Mouse (Mus musculus) forebrain, embryonic 14.5 days (tissue): ENCODE measurements around the gene Aqp12. TPM values are rescaled to one million over a fixed set of nuclear protein-coding genes. Genes with fewer than 3 reads are reported as not detected.
A peak's percentile ranks its signal among the peaks of the same experiment; 100 is the strongest.

Experiments used
- ATAC-seq: fragments of 200-750 bp; cut with Nextera tagmentation; 2 replicates; pipeline ENCODE4 v1.8.0; 2017; ENCODE audit warnings: mild to moderate bottlenecking, moderate library complexity
- DNase-seq: peaks from one replicate; pipeline ENCODE4 v3.0.0-alpha.2; 2015; ENCODE audit warnings: low spot score
- H3K27ac ChIP-seq: fragments of 300-500 bp; sonication (generic); 2 replicates; pipeline ENCODE4 v1.5.1; 2014; ENCODE audit warnings: low read depth, mild to moderate bottlenecking, control low read depth, low read length, moderate library complexity
- H3K27me3 ChIP-seq: fragments of 300-500 bp; sonication (generic); replicated peaks from 2 replicates; pipeline ENCODE4 v1.6.1; 2014; ENCODE audit warnings: low read length, control low read depth, mixed read lengths; ENCODE audit not compliant: control insufficient read depth, insufficient read depth
- H3K36me3 ChIP-seq: fragments of 300-500 bp; sonication (generic); 2 replicates; pipeline ENCODE4 v1.6.1; 2014; ENCODE audit warnings: low read length, control low read depth; ENCODE audit not compliant: control insufficient read depth, insufficient read depth
- H3K4me1 ChIP-seq: fragments of 300-500 bp; sonication (generic); 2 replicates; pipeline ENCODE4 v1.6.1; 2014; ENCODE audit warnings: antibody characterized with exemption, low read length, control low read depth; ENCODE audit not compliant: control insufficient read depth, insufficient read depth
- H3K4me2 ChIP-seq: fragments of 300-500 bp; sonication (generic); 2 replicates; pipeline ENCODE4 v1.6.1; 2014; ENCODE audit warnings: mild to moderate bottlenecking, control low read depth, low read length
- H3K4me3 ChIP-seq: fragments of 300-500 bp; sonication (generic); 2 replicates; pipeline ENCODE4 v1.5.1; 2014; ENCODE audit warnings: low read depth, low read length, control low read depth
- H3K9ac ChIP-seq: fragments of 300-500 bp; sonication (generic); 2 replicates; pipeline ENCODE4 v1.6.1; 2014; ENCODE audit warnings: mild to moderate bottlenecking, low read length, control low read depth, moderate library complexity
- H3K9me3 ChIP-seq: fragments of 300-500 bp; sonication (generic); replicated peaks from 2 replicates; pipeline ENCODE4 v1.6.1; 2016; ENCODE audit warnings: low read length, control low read depth, mixed read lengths; ENCODE audit not compliant: control insufficient read depth
- WGBS: fragments of 180-500 bp; shearing (Covaris S2); extraction: QIAGEN DNeasy Blood & Tissue Kit; methylation state at CpG from one replicate; pipeline ENCODE4 v1.1.7; 2014; 5-methylcytosine and 5-hydroxymethylcytosine counted together
- polyA plus RNA-seq: library from polyadenylated mRNA; unstranded; fragments of >200 nt; fragmentation: Nextera tagmentation; extraction: Ambion mirVana; gene quantifications from 2 replicates; pipeline ENCODE4 v1.2.1, GENCODE M21; 2014

Gene Aqp12
- polyA plus RNA-seq, 1 experiment from 2014 or later = not detected

DNA sequence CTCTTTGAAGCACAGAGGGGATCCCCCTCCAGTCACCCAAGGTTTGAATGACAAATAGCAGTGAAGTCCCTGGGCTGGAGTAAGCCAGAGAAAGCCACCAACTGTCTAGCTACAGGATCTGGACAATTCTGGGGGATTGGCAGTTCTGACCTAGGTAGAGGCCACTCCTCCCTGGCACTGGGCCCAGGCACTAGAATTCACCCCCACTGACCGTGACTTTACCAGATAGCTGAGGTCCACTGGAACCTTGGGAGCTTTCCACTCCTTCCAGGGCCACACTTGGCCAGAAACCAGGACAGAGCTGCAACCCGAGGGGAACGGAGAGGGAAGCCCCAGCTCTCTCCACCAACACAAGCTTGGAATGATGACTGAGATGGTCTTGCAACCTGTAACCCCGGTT, 3.1 kb downstream of the Aqp12 start:
- H3K9me3 ChIP-seq = no peaks in the 10 kb centered on the region
- no peak overlapping the region for H3K4me2 ChIP-seq
- no peak overlapping the region for H3K4me3 ChIP-seq
- ATAC-seq (no peak), DNase-seq (no peak)
- H3K27me3 ChIP-seq = no peaks in the 10 kb centered on the region
- H3K27ac ChIP-seq = no peak overlapping the region
- H3K36me3 ChIP-seq = no peaks in the 10 kb centered on the region
- no peak overlapping the region for H3K9ac ChIP-seq
- no peaks in the 10 kb centered on the region for H3K4me1 ChIP-seq
- WGBS = 71% methylated on average over 4 of the region's 4 CpGs

DNA sequence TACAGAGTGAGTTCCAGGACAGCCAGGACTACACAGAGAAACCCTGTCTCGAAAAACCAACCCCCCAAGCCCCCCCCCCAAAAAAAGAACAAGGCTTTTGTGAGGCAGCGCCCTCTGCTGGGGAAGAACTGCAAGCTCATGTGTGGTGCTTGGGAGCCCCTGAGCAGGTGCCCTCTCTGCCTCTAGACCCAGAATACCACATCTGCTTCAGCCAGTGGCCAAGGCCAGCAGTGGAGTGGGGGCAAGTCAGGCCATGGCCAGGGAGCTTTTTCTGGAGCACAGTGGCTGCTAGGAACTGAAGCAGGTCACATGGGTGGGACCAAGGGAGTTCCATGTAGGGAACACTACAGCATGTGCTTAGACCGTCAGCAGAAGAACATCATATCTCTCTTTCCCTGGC, 4.6 kb downstream of the Aqp12 start:
- no peak overlapping the region for H3K27ac ChIP-seq
- ATAC-seq = no peak
- no peaks in the 10 kb centered on the region for H3K4me1 ChIP-seq
- no peak overlapping the region for H3K4me2 ChIP-seq
- 39% methylated on average over 3 of the region's 3 CpGs for WGBS
- H3K27me3 ChIP-seq = no peaks in the 10 kb centered on the region
- peak; percentile 33 for DNase-seq
- no peaks in the 10 kb centered on the region for H3K9me3 ChIP-seq
- peaks cover 3% of the 10 kb centered on the region; the same call in 1 of the 2 replicates for H3K36me3 ChIP-seq
- H3K4me3 ChIP-seq = no peak overlapping the region
- no peak overlapping the region for H3K9ac ChIP-seq

DNA sequence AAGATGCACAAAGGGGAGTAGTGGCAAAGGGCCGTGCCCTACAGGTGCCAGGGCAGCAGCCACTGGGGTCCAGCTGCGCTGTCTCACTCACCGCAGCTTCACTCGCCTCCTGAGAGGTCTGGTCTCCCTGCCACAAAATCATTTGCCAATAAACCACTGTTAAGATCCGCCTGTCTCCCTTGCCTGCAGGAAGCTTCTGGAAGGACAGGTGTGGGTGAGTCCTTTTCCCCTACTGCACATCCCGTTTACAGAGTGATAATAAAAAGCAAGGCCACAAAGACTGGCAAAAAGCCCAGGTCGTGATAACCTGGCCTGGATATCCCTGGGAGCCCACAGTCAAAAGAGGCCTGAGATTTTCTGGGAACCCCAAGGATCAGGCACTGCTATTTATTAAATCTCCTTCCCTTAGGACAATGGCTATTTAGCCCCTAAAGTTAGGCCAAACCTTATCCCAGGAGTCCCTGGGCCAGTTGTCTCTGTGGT, 6.0 kb downstream of the Aqp12 start:
- Histone ChIP-seq H3K9me3 (no peaks in the 10 kb centered on the region), H3K4me3 (no peak overlapping the region), H3K36me3 (peaks cover 13% of the 10 kb centered on the region), H3K9ac (no peak overlapping the region), H3K4me1 (no peaks in the 10 kb centered on the region), H3K27me3 (no peaks in the 10 kb centered on the region), H3K27ac (no peak overlapping the region), H3K4me2 (no peak overlapping the region)
- DNase-seq (no peak), ATAC-seq (no peak)
- 81% methylated on average over 7 of the region's 7 CpGs for WGBS

DNA sequence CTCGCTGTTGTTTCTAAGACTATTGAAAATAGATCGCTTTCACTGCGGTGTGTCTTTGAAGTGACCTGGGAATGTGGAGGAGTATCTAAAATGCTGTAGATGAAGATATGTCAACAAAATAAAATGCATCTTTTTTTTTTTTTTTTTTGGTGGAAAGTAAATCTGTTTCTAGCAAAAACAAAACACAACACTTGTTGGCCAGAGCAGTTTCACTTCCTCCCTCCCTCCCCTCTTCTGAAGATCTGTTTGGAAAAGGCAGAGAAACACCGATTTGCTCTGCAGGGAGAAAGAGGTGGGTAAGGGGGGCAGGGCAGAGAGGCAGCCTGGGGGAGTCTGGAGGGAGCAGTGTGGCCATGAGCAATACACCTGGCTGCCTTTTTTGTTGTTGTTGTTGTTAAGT, 7.2 kb downstream of the Aqp12 start:
- 82% methylated on average over 4 of the region's 4 CpGs for WGBS
- Histone ChIP-seq H3K9ac (no peak overlapping the region), H3K4me2 (no peak overlapping the region), H3K36me3 (peaks cover 25% of the 10 kb centered on the region), H3K4me1 (no peaks in the 10 kb centered on the region), H3K9me3 (no peaks in the 10 kb centered on the region), H3K4me3 (no peak overlapping the region), H3K27me3 (no peaks in the 10 kb centered on the region), H3K27ac (no peak overlapping the region)
- no peak for ATAC-seq
- no peak for DNase-seq

DNA sequence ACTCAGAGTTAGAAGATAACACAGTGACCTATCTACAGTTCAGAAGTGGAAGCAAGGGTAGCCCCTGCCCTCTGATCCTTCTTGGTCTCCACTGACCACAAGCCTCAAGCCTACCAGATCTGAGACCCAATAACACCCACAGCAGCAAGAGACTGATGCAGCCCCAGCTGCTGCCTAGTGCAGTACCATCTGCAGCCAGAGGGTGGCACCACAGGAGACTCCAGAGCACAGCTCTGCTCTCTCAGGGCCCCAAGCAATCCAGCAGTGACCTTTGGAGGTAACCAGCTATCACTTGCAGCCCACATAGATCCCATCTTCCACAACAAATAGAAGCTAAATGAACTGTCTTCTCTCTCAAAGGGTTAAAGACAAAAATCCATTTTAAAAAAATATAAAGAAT, 8.3 kb downstream of the Aqp12 start:
- Histone ChIP-seq H3K4me2 (no peak overlapping the region), H3K27ac (no peak overlapping the region), H3K36me3 (peaks cover 36% of the 10 kb centered on the region), H3K27me3 (no peaks in the 10 kb centered on the region), H3K4me1 (no peaks in the 10 kb centered on the region), H3K9ac (no peak overlapping the region), H3K9me3 (no peaks in the 10 kb centered on the region), H3K4me3 (no peak overlapping the region)
- ATAC-seq (peak; percentile 54), DNase-seq (peak; percentile 66)

DNA sequence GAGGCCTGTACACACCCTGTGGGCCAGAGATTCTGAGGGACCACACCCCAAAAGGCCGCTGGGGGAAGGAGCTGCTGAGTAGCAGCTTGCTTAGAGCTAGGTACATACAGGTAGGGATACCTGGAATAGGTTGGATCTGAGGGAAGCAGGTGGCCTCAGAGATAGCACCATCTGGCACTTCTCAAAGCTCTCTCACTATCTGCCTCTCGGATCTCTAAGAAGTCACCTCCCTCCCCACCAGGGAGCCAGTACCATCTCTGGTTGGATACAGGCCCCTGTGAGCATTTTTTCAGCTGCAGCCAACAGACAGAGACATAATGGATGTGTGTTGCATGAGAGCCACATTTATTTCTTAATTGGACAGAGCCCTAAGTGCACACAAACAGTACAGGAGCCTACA, 9.0 kb downstream of the Aqp12 start:
- no peak overlapping the region for H3K4me2 ChIP-seq
- H3K9ac ChIP-seq = no peak overlapping the region
- DNase-seq (no peak), ATAC-seq (no peak)
- no peaks in the 10 kb centered on the region for H3K27me3 ChIP-seq
- 71% methylated on average over 2 of the region's 2 CpGs for WGBS
- no peak overlapping the region for H3K4me3 ChIP-seq
- H3K4me1 ChIP-seq = no peaks in the 10 kb centered on the region
- H3K27ac ChIP-seq = no peak overlapping the region
- peaks cover 42% of the 10 kb centered on the region for H3K36me3 ChIP-seq
- no peaks in the 10 kb centered on the region for H3K9me3 ChIP-seq

DNA sequence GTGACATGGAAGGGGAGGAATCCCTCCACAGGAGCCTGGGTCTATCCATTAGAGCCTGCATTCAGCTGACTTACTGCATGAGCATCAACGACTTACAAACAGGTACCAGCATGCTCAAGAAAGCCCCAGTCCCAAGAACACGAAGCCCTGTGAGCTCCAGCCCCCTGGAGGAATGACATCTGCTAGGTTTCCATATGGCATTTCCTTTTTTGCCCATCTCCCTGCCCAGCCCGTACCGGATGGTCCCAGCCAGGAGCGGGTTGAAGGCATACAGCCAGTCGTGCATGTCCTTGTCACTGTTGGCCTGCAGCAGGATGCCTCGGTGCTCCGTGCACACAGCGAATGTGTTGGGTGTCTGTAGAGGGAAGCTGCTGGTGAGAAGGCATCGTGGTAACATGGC, 12.6 kb downstream of the Aqp12 start:
- no peak overlapping the region for H3K27ac ChIP-seq
- ATAC-seq (no peak), DNase-seq (no peak)
- H3K4me3 ChIP-seq = no peak overlapping the region
- no peaks in the 10 kb centered on the region for H3K4me1 ChIP-seq
- H3K9ac ChIP-seq = no peak overlapping the region
- no peak overlapping the region for H3K4me2 ChIP-seq
- WGBS = 93% methylated on average over 10 of the region's 10 CpGs
- peaks cover 78% of the 10 kb centered on the region for H3K36me3 ChIP-seq
- no peaks in the 10 kb centered on the region for H3K9me3 ChIP-seq
- H3K27me3 ChIP-seq = no peaks in the 10 kb centered on the region

DNA sequence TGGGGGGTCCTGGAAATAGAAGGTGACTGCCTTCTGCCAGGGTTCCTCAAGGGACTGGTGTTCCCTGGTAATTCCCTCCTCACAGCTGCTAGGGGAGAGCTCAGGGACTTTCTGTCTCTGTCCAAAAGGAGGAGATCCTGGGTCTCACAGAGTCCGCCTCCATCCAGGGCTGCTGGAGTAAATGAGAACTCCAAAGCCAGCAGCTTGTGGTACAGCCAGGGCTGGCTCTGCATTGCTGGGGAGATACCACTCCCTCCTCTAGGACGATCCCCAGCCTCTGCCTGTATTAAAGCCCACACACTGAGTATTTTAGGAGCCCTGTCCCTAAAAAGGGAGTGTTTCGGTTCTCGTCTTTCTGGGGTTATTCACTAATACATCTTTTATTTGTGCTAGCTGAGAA, 14.5 kb downstream of the Aqp12 start:
- Histone ChIP-seq H3K9me3 (no peaks in the 10 kb centered on the region), H3K4me2 (no peak overlapping the region), H3K4me1 (no peaks in the 10 kb centered on the region), H3K27ac (no peak overlapping the region), H3K4me3 (no peak overlapping the region), H3K9ac (no peak overlapping the region), H3K27me3 (no peaks in the 10 kb centered on the region), H3K36me3 (peaks cover 94% of the 10 kb centered on the region)
- WGBS = 81% methylated on average over 4 of the region's 4 CpGs
- ATAC-seq = no peak
- no peak for DNase-seq

DNA sequence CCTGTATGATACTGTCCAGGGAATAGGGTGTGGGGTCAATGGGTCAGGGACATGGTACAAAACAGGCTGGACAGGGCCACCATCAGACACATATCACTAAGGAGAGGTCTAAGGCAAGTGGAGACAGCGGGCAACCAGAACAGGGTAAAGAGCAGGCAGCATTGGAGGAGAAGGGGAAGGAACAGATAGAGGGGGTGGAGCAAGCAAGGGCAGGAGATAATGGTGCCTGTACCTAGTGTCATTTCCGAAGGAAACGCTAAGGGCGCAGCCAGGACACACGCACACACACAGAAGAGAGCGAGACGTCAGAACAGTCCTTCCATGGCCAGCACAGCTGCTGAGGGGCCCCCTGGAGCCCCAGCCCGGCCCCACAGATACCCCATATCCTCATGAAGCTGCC, 20.5 kb downstream of the Aqp12 start:
- H3K9ac ChIP-seq = no peak overlapping the region
- ATAC-seq (no peak), DNase-seq (no peak)
- no peak overlapping the region for H3K27ac ChIP-seq
- no peaks in the 10 kb centered on the region for H3K9me3 ChIP-seq
- no peak overlapping the region for H3K4me2 ChIP-seq
- 89% methylated on average over 8 of the region's 8 CpGs for WGBS
- H3K4me1 ChIP-seq = no peaks in the 10 kb centered on the region
- H3K27me3 ChIP-seq = no peaks in the 10 kb centered on the region
- peaks cover 96% of the 10 kb centered on the region for H3K36me3 ChIP-seq
- H3K4me3 ChIP-seq = no peak overlapping the region
